Mouse (Mus musculus): ENCODE measurements around the gene Kctd19. TPM values are rescaled to one million over a fixed set of nuclear protein-coding genes. Genes with fewer than 3 reads are reported as not detected.

Kctd19 gene
- total and polyA plus RNA-seq, 3 experiments: 0.11 TPM; not detected in 2

Other genes starting within 250 kb of the Kctd19 start
- gene Cbfb, start 242.8 kb downstream of the Kctd19 start, total RNA-seq (2021): 10 to 100 TPM; 68.2 to 80.0 TPM
- 9.3 and 14.3 TPM in 2 replicates for gene Cbfb, start 242.8 kb downstream of the Kctd19 start, polyA plus RNA-seq (2012; rRNA removed)
- gene D230025D16Rik, start 188.4 kb downstream of the Kctd19 start, total RNA-seq (2021): 10 to 100 TPM; 20.9 to 30.6 TPM
- gene D230025D16Rik, start 188.4 kb downstream of the Kctd19 start, polyA plus RNA-seq (2012; rRNA removed): 19.3 and 21.5 TPM in 2 replicates
- 1 to 10 TPM; 3.1 to 5.0 TPM for gene B3gnt9, start 158.3 kb downstream of the Kctd19 start, total RNA-seq (2021)
- gene B3gnt9, start 158.3 kb downstream of the Kctd19 start, polyA plus RNA-seq (2012; rRNA removed): 15.2 and 28.9 TPM in 2 replicates
- 10 to 100 TPM; 11.7 to 12.4 TPM for gene Tradd, start 148.9 kb downstream of the Kctd19 start, total RNA-seq (2021)
- 26.3 and 26.5 TPM in 2 replicates for gene Tradd, start 148.9 kb downstream of the Kctd19 start, polyA plus RNA-seq (2012; rRNA removed)
- 1 to 10 TPM; 3.3 to 4.0 TPM for gene Fbxl8, start 148.9 kb downstream of the Kctd19 start, total RNA-seq (2021)
- gene Fbxl8, start 148.9 kb downstream of the Kctd19 start, polyA plus RNA-seq (2012; rRNA removed): 10.4 and 11.5 TPM in 2 replicates
- 1 to 10 TPM; 2.3 TPM for gene Hsf4, start 143.7 kb downstream of the Kctd19 start, total RNA-seq (2021)
- gene Hsf4, start 143.7 kb downstream of the Kctd19 start, polyA plus RNA-seq (2012; rRNA removed): 1.8 and 2.3 TPM in 2 replicates
- gene Nol3, start 137.4 kb downstream of the Kctd19 start, total RNA-seq (2021): 10 to 100 TPM in 1 of 2 experiments, 1 to 10 TPM in 1; 6.2 to 10.3 TPM
- 4.4 and 5.3 TPM in 2 replicates for gene Nol3, start 137.4 kb downstream of the Kctd19 start, polyA plus RNA-seq (2012; rRNA removed)
- gene 4931428F04Rik, start 123.6 kb downstream of the Kctd19 start, total RNA-seq (2021): 1 to 10 TPM; 1.8 to 3.4 TPM
- gene 4931428F04Rik, start 123.6 kb downstream of the Kctd19 start, polyA plus RNA-seq (2012; rRNA removed): 3.4 and 4.1 TPM in 2 replicates
- 10 to 100 TPM; 13.3 to 28.4 TPM for gene Exoc3l, start 117.4 kb downstream of the Kctd19 start, total RNA-seq (2021)
- 34.8 and 55.8 TPM in 2 replicates for gene Exoc3l, start 117.4 kb downstream of the Kctd19 start, polyA plus RNA-seq (2012; rRNA removed)
- gene E2f4, start 115.8 kb downstream of the Kctd19 start, total RNA-seq (2021): 10 to 100 TPM; 35.9 to 47.0 TPM
- 94.8 and 108 TPM in 2 replicates for gene E2f4, start 115.8 kb downstream of the Kctd19 start, polyA plus RNA-seq (2012; rRNA removed)
- 1 to 10 TPM; 5.3 to 6.5 TPM for gene Elmo3, start 107.9 kb downstream of the Kctd19 start, total RNA-seq (2021)
- 14.2 and 15.4 TPM in 2 replicates for gene Elmo3, start 107.9 kb downstream of the Kctd19 start, polyA plus RNA-seq (2012; rRNA removed)
- 1 to 10 TPM; 4.3 to 4.4 TPM for gene Lrrc29, start 87.2 kb downstream of the Kctd19 start, total RNA-seq (2021)
- 8.8 and 11.1 TPM in 2 replicates for gene Lrrc29, start 87.2 kb downstream of the Kctd19 start, polyA plus RNA-seq (2012; rRNA removed)
- 10 to 100 TPM; 53.7 to 71.4 TPM for gene Tmem208, start 87.1 kb downstream of the Kctd19 start, total RNA-seq (2021)
- gene Tmem208, start 87.1 kb downstream of the Kctd19 start, polyA plus RNA-seq (2012; rRNA removed): 82.8 and 84.1 TPM in 2 replicates
- 10 to 100 TPM in 1 of 2 experiments, 1 to 10 TPM in 1; 7.6 to 16.5 TPM for gene Fhod1, start 65.5 kb downstream of the Kctd19 start, total RNA-seq (2021)
- gene Fhod1, start 65.5 kb downstream of the Kctd19 start, polyA plus RNA-seq (2012; rRNA removed): 16.3 and 21.1 TPM in 2 replicates
- gene Slc9a5, start 64.7 kb downstream of the Kctd19 start, total RNA-seq (2021): under 1 TPM; 0.55 to 0.86 TPM
- gene Slc9a5, start 64.7 kb downstream of the Kctd19 start, polyA plus RNA-seq (2012; rRNA removed): 3.3 and 4.1 TPM in 2 replicates
- gene Plekhg4, start 40.2 kb downstream of the Kctd19 start, total RNA-seq (2021): under 1 TPM; 0.35 to 0.52 TPM
- gene Plekhg4, start 40.2 kb downstream of the Kctd19 start, polyA plus RNA-seq (2012; rRNA removed): 0.20 and 0.58 TPM in 2 replicates
- 1 to 10 TPM; 2.7 to 3.0 TPM for gene Lrrc36, start 69 bp upstream of the Kctd19 start, total RNA-seq (2021)
- 1.3 and 1.5 TPM in 2 replicates for gene Lrrc36, start 69 bp upstream of the Kctd19 start, polyA plus RNA-seq (2012; rRNA removed)
- 10 to 100 TPM; 26.2 to 37.5 TPM for gene Tppp3, start 58.0 kb upstream of the Kctd19 start, total RNA-seq (2021)
- 50.8 and 65.2 TPM in 2 replicates for gene Tppp3, start 58.0 kb upstream of the Kctd19 start, polyA plus RNA-seq (2012; rRNA removed)
- gene Zdhhc1, start 83.4 kb upstream of the Kctd19 start, total RNA-seq (2021): 10 to 100 TPM; 13.8 to 19.2 TPM
- 53.3 and 62.5 TPM in 2 replicates for gene Zdhhc1, start 83.4 kb upstream of the Kctd19 start, polyA plus RNA-seq (2012; rRNA removed)
- gene Hsd11b2, start 105.3 kb upstream of the Kctd19 start, total RNA-seq (2021): under 1 TPM; 0.14 to 0.35 TPM
- 1.2 and 2.2 TPM in 2 replicates for gene Hsd11b2, start 105.3 kb upstream of the Kctd19 start, polyA plus RNA-seq (2012; rRNA removed)
- 100 to 1,000 TPM; 113 to 118 TPM for gene Atp6v0d1, start 152.5 kb upstream of the Kctd19 start, total RNA-seq (2021)
- gene Atp6v0d1, start 152.5 kb upstream of the Kctd19 start, polyA plus RNA-seq (2012; rRNA removed): 77.6 and 80.3 TPM in 2 replicates
- gene Ripor1, start 191.8 kb upstream of the Kctd19 start, total RNA-seq (2021): 10 to 100 TPM; 23.2 to 37.3 TPM
- 29.8 and 33.0 TPM in 2 replicates for gene Ripor1, start 191.8 kb upstream of the Kctd19 start, polyA plus RNA-seq (2012; rRNA removed)
- gene Ctcf, start 223.1 kb upstream of the Kctd19 start, total RNA-seq (2021): 10 to 100 TPM; 51.5 to 53.4 TPM
- gene Ctcf, start 223.1 kb upstream of the Kctd19 start, polyA plus RNA-seq (2012; rRNA removed): 14.5 and 15.6 TPM in 2 replicates
- gene Agrp, start 223.9 kb upstream of the Kctd19 start, total RNA-seq (2021): 1 to 10 TPM; 2.3 to 2.4 TPM
- 1.5 and 2.6 TPM in 2 replicates for gene Agrp, start 223.9 kb upstream of the Kctd19 start, polyA plus RNA-seq (2012; rRNA removed)